Mouse (Mus musculus) ES-CJ7 (cell line): ENCODE measurements around the gene Flrt1.

Experiments used
- DNase-seq: peaks from one replicate; pipeline ENCODE4 v3.0.0; 2011; ENCODE audit warnings: low read depth, low spot score

Gene Flrt1

DNA sequence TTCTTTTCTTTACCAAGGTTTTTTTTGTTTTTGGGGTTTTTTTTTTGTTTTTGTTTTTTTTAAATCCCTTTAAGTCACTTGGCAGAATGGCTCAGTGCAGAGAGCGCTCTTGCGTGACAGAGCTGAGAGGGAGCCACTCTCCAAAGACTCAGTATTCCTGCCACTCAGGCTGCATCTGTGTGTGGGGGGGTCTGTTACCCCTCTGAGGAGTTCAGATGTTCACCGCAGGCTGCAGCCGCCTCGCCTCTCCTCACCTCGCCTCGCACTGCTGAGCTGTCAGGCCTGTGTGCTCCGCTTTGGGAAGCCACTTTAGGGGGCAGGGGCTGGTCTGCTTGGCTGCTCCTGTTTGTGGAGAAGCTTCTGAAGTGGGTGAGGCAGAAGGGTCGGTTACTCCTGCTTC lies at the start of gene Flrt1:
TSS of gene Flrt1 (minus strand) at position 186 of the 400 bp plus-strand sequence.
- DNase-seq = no peak

DNA sequence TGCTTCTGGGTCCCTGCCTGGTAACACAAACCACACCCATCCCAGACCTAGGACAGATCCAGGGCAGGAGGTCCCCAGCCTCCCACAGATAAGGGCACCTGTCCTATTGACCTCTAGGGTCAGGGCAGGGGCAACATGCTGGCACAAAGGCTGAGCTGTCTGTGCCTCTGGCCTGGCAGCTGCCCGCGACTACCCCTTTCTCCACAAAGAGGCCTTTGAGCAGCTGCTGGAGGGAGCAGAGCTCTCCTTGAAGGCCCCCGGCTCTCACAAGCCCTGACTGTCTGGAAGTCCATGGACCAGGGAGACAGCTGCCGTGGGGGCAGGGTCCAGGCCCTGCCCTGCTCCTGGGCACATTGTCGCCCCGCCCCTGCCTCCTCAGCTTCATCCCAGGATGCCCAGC lies 49.7 kb upstream of the Flrt1 start:
- DNase-seq = no peak

GRCm38 (mm10) chr19:7153232-7153631 lies 47.7 kb upstream of the Flrt1 start:
- DNase-seq = no peak

DNA sequence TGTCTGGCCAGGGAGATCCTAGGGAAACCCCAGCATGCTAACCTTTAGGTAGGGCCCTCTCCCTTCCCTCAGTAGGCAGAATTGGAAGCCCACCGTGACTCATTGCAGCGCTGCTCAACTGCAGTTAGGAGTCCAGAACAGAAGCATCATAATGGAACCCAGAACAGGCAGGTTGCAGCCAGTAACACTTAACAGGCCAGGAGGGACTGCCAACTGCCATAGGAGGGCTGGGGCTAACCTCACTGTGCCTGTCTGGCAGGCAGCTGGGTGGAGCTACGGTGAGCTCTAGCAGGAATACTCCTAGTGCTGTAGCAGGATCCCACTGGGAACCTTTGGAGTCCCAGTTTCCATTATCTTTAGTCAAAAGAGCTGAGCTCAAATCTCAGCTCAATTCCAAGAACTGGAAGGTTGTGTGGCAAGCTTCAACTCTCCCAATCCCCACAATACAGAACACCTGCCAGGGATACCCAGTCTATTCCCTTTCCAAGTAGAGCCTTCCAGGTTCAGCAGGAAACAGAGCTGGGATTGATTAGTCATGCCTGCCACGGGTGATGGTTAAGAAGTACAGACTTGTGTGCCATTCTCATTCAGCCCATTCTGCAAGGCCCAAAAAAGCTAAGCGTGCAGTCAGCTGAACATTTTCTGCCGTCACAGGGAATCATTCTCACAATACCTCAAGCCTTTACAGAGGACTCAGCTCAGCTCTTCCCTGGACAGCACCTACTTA lies 46.6 kb upstream of the Flrt1 start:
- DNase-seq = no peak

DNA sequence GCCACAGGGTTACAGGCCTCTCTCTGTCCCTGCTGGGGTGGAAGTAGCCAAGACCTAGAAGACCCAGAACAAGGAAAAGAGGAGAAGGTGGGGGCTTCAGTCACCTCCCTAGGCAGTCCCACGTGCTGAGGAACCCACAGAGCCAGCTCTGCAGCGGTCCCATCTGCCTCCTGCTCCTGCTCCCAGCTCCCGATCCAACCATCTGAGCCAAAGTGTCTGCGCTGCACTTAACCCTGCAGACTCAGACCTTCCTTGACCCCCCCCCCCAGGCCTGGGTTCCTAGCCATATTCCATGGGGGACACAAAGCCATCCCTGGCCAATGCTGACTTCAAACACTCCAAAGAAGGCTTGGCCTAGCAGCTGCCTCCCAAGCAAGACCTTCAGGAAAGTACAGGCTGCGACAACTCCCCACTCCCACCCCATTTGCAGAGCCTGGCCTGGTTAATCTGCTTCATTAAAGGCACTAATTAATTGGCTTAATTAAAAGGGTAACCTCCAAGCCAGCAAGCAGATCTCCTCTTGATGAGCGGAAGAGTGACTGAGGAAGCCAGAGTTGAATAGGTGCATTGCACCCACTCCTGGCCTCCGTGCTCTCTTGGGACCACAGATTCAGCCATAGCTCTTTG lies 45.9 kb upstream of the Flrt1 start:
- no peak for DNase-seq

- no peak for DNase-seq
These were observed 43.7 kb upstream of the Flrt1 start for GRCm38 (mm10) chr19:7149158-7149685.

GRCm38 (mm10) chr19:7148541-7149085 lies 43.1 kb upstream of the Flrt1 start:
- no peak for DNase-seq

DNA sequence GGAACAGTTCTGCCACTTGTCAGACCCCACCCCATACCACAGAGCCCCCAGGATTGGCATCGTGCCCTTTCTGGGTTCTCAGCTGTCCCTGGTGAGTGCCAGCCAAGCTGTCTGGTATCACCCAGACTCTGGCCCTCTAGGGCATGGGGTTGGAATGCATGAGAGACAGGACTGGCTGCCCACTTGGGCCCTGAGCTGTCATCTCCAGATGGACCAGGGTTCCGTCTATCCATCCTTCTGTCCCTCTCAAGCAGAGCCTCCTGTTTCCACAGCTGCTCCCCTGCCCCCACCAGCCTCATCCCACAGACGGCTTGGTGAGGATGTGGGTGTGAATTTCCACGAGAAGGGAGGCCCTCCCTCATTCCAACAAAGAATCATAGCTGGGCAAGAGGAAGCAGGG lies 42.6 kb upstream of the Flrt1 start:
- DNase-seq = no peak

DNA sequence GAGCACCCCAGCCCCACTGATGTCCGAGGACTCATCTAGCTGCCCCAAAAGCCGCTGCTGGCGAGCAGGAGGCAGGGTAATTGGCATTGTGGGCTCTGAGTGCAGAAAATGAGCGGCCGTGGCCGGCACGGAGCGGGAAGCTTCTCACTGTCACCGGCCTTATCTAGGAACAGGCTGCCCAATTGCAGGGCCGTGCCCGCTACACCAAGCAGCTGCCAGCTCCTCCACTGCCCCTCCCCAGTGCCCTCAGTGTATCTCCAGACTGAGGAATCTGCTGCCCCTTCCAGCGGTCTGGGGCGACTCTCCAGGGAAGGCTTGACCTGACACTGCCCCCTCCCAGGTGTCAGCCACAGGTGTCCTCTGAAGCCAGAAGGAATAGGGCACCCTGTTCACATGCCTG lies 40.8 kb upstream of the Flrt1 start:
- no peak for DNase-seq

DNA sequence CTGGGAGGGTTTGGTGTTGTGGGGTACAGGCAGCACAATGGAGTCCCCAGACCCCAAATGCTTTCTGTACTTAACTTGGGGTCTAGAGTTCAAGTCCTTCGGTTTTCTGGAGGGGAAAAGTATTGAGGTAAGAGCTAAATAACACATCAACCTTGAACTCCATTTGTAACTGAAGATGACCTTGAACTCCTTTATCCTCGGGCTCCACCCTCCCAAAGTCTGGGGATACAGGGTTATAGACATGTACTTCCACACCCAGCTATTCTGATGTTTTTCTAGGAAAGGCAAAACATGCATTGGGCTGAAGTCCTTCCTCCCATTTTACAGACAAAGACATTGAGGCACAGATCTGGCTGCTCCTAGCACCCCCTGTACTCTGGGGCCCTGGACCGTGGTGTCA lies 38.9 kb upstream of the Flrt1 start:
- peak; percentile 67 for DNase-seq

DNA sequence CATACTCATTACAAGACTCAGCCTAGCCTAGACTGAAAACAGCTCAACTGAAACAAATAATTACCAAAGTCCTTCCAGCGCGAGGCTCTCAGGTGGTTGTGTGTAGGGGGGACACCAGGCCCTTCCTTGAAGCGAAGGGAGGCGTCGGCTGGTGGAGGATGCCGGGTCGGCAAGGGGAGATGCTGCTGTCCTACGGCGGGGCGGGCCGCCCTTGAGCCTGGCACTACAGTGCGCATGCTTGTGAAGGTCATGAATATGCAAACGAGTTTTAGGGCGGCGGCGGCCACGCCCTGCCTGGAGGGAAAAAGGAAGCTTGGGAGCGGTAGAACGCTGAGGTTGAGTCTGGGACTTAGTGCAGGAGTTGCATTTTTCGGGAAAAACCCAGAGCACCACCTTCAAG lies 38.3 kb upstream of the Flrt1 start:
- DNase-seq = peak; percentile 93

DNA sequence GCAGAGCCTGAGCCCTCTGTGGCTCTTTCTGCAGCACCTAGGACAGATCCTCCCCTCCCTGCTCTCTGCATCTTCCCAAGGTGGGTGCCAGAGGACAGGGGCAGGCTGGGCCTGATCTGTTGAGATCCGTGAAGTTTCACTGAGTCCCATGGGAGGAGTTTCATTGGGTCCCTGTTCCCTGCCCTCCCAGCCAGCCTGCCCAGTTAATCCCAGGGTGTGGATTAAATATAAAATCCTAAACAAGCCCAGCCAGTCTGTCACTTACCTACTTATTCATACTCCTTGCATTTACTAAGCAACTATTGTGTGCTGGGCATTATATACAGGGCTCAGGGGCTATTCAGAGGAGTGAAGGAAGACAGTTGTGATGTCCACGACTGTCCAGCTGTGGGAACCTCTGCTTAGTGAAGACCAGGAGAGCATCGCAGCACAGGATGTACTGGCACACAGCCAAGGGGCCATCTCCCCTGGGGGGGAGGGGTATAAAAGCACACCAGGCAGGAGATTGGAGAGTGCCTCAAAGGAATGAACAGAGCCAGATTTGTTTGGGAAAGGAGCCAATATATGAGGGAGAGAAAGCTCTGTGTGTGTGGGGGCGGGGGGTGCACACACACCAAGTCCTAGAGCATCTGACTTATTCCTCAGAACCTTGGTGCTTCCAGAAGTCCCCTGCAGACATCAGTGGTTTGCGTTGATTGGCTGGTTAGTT lies 36.8 kb upstream of the Flrt1 start:
- DNase-seq = no peak

- no peak for DNase-seq
These were observed 35.4 kb upstream of the Flrt1 start for GRCm38 (mm10) chr19:7140856-7141421.

DNA sequence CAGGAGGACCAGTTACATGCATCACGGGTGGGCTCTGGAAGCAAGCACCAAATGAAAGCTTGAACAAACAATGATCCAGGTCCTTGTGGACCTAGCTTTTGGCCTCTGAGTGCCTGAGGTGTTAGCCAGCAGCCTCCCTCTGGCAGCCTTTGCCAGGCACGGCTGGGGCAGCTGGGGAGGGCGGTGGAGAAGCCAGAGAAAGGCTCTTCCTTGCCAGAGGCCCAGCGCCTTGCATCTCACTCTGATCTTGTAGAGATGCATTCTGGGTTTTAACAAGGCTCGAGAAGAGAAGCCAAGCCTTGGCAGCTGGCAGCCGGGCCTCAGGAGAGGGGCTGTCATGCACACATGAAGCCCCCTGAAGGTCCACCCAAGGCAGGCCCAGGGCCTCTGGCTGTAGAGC lies 34.8 kb upstream of the Flrt1 start:
- no peak for DNase-seq

- no peak for DNase-seq
These were observed 33.8 kb upstream of the Flrt1 start for GRCm38 (mm10) chr19:7139321-7139720.

DNA sequence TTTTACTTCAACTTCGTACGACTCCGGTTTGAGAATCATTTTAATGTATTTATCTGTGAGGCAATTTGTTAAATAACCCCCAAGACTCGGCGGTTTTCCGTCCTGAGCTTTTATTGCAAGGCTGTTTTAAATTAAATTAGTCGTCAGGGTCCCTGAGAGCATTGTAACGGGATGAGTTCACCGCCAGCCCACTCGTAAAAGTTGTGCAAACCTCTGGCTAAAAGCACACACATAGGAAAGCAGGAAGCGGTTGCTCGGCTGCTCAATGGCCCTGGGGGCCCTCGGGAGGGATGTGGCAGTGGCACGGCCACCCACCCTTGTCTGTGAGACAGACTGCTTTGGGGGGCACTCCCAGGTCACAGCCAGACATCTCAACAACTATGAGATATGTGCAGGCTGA lies 32.8 kb upstream of the Flrt1 start:
- DNase-seq = no peak

- peak; percentile 30 for DNase-seq
These were observed 31.4 kb upstream of the Flrt1 start for GRCm38 (mm10) chr19:7136714-7137498.

- DNase-seq = no peak
These were observed 30.5 kb upstream of the Flrt1 start for GRCm38 (mm10) chr19:7136016-7136415.

GRCm38 (mm10) chr19:7135525-7135924 lies 30.0 kb upstream of the Flrt1 start:
- DNase-seq = peak; percentile 15

GRCm38 (mm10) chr19:7134631-7135091 lies 29.1 kb upstream of the Flrt1 start:
- no peak for DNase-seq

- no peak for DNase-seq
These were observed 27.9 kb upstream of the Flrt1 start for GRCm38 (mm10) chr19:7133436-7133835.
